Mouse (Mus musculus) heart, postnatal 4 days (tissue): ENCODE results near the gene Slitrk3. TPM values are rescaled to one million over a fixed set of nuclear protein-coding genes. Genes with fewer than 3 reads are reported as not detected.
A peak's percentile ranks its signal among the peaks of the same experiment; 100 is the strongest.
"Not testable (repeated sequence)": the region's sequence is repeated elsewhere in the genome, so short reads cannot be mapped to it uniquely, and the experiment has no call there.

Experiments
- DNase-seq: peaks from one replicate; pipeline ENCODE4 v3.0.0; 2021
- total RNA-seq, 2 experiments: library from RNA; stranded (reverse); gene quantifications; 2 replicates each; pipeline ENCODE4 v1.2.3; 2021

Slitrk3 gene
- under 1 TPM; 0.12 to 0.14 TPM for total RNA-seq

- no peak for DNase-seq
Observed at GRCm38 (mm10) chr3:73057197-73057811, at the start of gene Slitrk3. Slitrk3 (minus strand) TSS chr3:73057803.

GRCm38 (mm10) chr3:73094445-73094844 lies 36.8 kb upstream of the Slitrk3 start:
- not testable (repeated sequence) for DNase-seq

GRCm38 (mm10) chr3:73084620-73085019 lies 27.0 kb upstream of the Slitrk3 start:
- no peak for DNase-seq

GRCm38 (mm10) chr3:73065823-73066755 lies 8.5 kb upstream of the Slitrk3 start:
- DNase-seq = peak; percentile 68

GRCm38 (mm10) chr3:73058190-73058589 lies 587 bp upstream of the Slitrk3 start:
- no peak for DNase-seq

GRCm38 (mm10) chr3:73056492-73057196 lies 959 bp downstream of the Slitrk3 start:
- DNase-seq = no peak

- no peak for DNase-seq
Observed at GRCm38 (mm10) chr3:73056044-73056438, 1.6 kb downstream of the Slitrk3 start.

GRCm38 (mm10) chr3:73055399-73056043 lies 2.1 kb downstream of the Slitrk3 start:
- DNase-seq = no peak

GRCm38 (mm10) chr3:73053451-73053931 lies 4.1 kb downstream of the Slitrk3 start:
- no peak for DNase-seq

GRCm38 (mm10) chr3:73046248-73046647 lies 11.4 kb downstream of the Slitrk3 start:
- DNase-seq = peak; percentile 63

GRCm38 (mm10) chr3:73042256-73042655 lies 15.3 kb downstream of the Slitrk3 start:
- DNase-seq = no peak

GRCm38 (mm10) chr3:73006045-73006444 lies 51.6 kb downstream of the Slitrk3 start:
- DNase-seq = no peak

- DNase-seq = no peak
Observed at GRCm38 (mm10) chr3:73002933-73003696, 54.5 kb downstream of the Slitrk3 start.

GRCm38 (mm10) chr3:72997517-72997916 lies 60.1 kb downstream of the Slitrk3 start:
- DNase-seq = no peak

Other genes starting within 250 kb of the Slitrk3 start
- not detected for gene Sis, start 89.9 kb downstream of the Slitrk3 start, total RNA-seq